Mouse (Mus musculus) testis, adult 2 months (tissue): Measurements from ENCODE around the gene Gm45233.

Experiments used
- CTCF ChIP-seq: fragments of 200-500 bp; IDR thresholded peaks from 2 replicates; pipeline ENCODE4 v1.5.1; 2012; ENCODE audit warnings: low read depth, mild to moderate bottlenecking, inconsistent platforms, low read length, moderate library complexity; ENCODE audit not compliant: control insufficient read depth, insufficient read depth, insufficient replicate concordance
- POLR2A ChIP-seq: fragments of 200-500 bp; IDR thresholded peaks from 2 replicates; pipeline ENCODE4 v1.6.1; 2012; ENCODE audit warnings: low read depth, mild to moderate bottlenecking, inconsistent platforms, low read length, moderate library complexity; ENCODE audit not compliant: control insufficient read depth

- peak; percentile 64 for TF ChIP-seq CTCF
- TF ChIP-seq POLR2A: no peak
Observed at GRCm38 (mm10) chr7:43466099-43466694, 22.3 kb downstream of the Gm45233 start.
